Mouse (Mus musculus) frontal cortex, postnatal 36 days (tissue): ENCODE data around the gene Dnajc1.
A peak's percentile ranks its signal among the peaks of the same experiment; 100 is the strongest.

Source experiments
- DNase-seq, 2 experiments: peaks; one replicate each; pipeline ENCODE4 v3.0.0; 2022; ENCODE audit warnings: low spot score in 2 of 2

Dnajc1 gene

DNA sequence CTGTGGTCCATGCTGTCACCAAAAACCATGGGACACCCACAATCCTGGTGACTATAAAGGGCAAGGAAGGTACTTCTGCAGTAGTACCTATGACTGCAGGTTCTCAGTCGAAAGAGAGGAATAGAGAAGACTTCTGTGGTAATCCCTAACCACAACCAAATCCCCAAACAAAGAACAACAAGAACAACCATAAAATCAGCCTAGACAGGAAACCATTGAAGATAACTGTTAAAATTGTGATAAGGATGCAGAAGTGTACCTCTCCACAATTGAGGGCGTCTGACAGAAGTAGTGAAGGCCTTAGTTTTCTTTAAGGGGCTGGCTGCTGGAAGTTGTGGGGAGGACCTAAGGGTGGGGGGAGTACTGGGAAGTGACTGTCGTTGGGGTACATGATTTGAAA is 91.7 kb downstream of the Dnajc1 start:
- no peak for DNase-seq

DNA sequence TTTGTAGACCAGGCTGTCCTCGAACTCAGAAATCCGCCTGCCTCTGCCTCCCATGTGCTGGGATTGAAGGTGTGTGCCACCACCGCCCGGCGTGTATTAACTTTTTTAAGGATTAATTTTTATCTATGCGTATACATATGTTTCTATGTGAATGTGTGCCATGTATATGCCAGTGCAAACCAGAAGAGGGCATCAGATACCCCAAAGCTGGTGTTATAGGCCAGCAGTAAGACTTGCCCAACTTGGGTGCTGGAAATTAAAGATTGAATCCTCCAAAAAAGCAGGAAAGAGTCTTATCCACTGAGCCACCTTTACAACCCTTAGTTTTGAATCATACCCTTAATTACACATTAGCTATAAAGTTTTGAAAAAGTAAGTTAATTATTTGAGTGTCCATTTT is 107.5 kb downstream of the Dnajc1 start:
- DNase-seq = no peak

DNA sequence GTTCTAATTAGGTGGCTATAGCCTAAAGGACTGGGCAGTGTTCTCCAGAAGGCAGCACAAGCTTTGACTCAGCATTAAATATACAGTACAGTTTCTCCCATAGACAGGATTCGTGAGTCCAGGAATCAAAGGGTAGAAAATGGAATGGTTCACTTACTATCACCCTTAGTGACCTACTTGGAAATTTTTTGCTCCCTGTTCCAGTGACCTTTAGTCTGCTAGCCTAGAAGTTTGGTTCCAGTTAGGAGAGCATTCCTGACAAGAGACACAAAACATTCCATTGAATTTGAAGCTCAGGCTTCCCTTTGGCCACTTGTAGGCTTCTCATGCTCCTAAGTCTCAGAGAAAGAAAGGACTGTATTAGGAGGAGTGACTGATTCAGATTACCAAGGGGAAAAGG is 126.9 kb downstream of the Dnajc1 start:
- DNase-seq = no peak

DNA sequence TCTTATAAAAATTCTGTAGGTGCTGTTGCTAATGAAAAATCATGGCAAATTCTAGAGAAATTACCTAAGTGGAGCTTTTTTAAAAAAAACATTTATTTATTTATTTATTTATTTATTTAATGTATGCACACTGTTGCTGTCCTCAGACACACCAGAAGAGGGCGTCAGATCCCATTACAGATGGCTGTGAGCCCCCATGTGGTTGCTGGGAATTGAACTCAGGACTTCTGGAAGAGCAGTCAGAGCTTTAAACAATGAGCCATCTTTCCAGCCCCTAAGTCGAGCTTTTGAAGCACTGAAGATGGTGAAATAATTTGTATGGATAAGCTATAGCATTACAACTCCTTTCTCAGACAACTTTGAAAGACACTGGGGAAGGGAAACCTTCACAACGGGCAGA is 128.1 kb downstream of the Dnajc1 start:
- no peak for DNase-seq

GRCm38 (mm10) chr2:18262298-18262697 is 130.3 kb downstream of the Dnajc1 start:
- no peak for DNase-seq

- no peak for DNase-seq
Measured at GRCm38 (mm10) chr2:18249224-18249623, 143.4 kb downstream of the Dnajc1 start.

DNA sequence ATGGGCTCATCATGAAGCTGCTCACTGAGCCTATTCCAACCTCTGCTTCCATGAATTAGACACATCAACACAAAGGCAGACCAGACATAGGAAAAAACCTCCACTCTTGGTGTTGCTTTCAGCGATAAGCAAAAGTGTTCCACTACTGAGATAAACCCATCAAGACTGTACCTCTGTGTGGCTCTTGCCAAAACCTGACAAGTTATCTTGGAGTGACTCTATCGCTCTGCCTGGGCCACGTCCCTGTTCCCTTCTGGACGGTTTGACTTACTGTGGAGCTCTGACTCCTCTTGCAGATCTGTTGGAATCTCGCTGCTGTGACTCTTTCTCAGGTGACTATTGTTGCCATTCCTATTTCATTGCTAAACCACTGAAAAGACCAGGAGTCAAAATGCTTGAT is 157.1 kb downstream of the Dnajc1 start:
- no peak for DNase-seq

GRCm38 (mm10) chr2:18232883-18233567 is 159.6 kb downstream of the Dnajc1 start:
- no peak for DNase-seq

DNA sequence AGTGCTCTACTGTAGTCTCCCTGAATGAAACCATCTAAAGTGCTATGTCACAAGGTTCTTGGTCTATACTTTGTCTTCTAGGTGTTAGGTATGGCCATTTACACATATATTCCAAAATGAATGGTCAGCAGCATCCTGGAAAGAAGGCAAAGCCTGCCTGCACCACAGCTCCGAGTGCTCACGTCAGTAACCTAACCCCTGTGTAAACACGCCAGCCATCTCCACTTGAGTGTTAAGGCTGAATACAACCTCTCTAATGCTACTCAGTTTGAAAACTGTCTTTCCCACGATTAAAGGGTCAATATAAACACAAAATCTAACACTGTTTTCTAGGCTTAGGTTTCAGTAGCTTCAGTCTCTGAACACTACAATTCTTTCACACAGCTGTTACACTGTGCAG is 161.5 kb downstream of the Dnajc1 start:
- no peak for DNase-seq

DNA sequence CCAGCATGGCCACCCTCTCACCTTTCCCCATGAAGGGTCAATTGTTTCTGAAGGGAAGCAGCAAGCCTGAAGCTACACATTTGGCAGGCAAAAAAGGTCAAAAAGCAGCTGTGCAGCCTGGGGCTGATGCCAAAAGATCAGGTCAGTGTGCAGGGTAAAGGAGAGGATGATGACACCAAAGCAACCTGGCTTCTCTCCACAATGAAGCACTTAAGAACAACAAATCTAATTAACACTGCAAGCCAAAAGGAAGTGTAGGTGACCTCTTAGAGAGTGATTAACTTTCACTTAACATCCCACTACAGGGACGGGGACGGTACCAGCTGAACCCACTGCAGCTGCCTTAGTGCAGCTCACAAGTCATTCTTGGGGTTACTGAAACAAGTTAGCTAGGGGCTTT is 163.4 kb downstream of the Dnajc1 start:
- no peak for DNase-seq

DNA sequence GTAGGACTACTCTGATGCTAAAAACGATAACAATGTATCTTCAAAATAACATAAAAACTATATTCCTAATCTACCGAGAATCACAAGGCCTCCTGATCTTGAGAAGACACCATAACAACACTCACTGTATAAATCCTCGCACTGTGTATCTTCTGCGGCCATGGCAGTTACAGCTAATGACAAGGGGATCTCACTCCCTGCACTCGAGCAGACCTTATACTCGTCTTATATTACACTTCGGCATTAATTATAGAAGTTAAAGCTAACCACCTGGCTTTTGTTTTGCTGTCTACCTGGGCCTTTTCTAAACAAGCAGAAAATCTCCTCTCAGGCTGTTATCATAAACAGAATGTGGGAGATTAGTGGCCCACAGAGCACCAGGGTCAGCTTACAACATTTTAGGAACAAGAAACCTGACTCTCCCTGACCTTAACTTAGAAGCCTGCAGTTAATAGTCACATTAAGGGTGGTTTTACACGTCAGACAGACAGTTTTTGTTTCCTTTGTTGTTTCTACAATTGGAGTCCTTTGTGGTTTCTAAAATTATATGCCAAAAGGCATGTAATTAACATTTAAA is 164.1 kb downstream of the Dnajc1 start:
- no peak for DNase-seq

GRCm38 (mm10) chr2:18219569-18219968 is 173.1 kb downstream of the Dnajc1 start:
- DNase-seq = no peak

DNA sequence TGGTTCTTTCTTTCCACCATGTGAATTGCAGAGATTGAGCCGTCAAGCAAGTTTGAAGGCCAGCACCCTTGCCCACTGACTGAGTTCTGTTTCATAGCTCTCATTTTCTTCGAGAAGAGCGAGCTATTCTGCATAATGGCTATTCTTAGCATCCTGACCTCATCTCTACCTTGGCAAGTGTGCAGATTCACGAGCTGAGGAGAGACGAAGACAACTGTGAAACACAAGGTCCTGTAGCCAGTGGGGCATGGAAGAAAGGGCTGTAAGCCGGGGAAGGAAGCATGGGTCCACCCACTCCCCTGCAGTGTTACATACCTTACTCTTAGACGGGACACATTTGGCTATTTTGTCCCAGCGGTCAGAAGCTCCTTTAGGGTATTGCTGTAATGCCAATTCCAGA is 173.5 kb downstream of the Dnajc1 start:
- DNase-seq = no peak

DNA sequence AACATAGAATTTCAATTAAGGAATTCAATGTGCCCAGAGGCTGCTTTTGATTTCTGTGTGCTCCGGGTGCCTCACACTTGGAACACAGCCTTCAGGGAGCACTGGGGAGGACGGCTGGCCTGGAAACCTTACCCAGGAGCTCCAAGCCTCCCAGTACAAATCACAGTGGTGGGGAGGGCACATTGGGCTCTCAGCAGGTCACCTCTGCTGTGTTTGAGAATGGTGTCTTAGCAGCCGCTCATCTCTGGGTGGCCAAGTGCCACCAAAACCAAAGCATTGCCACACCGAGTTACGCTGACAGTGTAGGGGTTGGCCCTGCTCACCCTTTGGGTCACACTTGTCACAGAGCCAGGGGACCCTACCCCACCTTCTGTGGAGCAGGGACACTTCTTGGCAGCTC is 174.1 kb downstream of the Dnajc1 start:
- no peak for DNase-seq

GRCm38 (mm10) chr2:18217867-18218266 is 174.8 kb downstream of the Dnajc1 start:
- no peak for DNase-seq

- DNase-seq = no peak
Measured at GRCm38 (mm10) chr2:18214031-18214430, 178.6 kb downstream of the Dnajc1 start.

- DNase-seq = no peak
Measured at GRCm38 (mm10) chr2:18209948-18210347, 182.7 kb downstream of the Dnajc1 start.

GRCm38 (mm10) chr2:18209211-18209823 is 183.3 kb downstream of the Dnajc1 start:
- DNase-seq = no peak

DNA sequence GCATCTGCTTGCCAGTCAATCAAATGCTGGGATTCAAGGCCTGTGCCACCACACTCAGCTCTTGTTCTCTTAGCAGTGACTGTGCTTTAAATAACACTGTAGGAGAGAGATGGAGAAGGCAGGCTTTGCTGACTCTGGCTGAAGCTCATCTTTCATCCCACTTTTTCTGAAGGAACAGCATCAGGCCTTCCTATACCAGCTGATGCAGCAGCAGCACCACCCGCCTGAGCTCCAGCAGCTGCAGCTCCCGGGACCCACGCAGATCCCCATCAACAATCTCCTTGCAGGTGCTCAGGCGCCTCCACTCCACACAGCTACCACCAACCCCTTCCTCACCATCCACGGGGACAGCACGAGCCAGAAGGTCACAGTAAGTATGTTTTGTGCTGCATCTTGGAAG is 184.1 kb downstream of the Dnajc1 start:
- peak; percentile 73 to 74 for DNase-seq

DNA sequence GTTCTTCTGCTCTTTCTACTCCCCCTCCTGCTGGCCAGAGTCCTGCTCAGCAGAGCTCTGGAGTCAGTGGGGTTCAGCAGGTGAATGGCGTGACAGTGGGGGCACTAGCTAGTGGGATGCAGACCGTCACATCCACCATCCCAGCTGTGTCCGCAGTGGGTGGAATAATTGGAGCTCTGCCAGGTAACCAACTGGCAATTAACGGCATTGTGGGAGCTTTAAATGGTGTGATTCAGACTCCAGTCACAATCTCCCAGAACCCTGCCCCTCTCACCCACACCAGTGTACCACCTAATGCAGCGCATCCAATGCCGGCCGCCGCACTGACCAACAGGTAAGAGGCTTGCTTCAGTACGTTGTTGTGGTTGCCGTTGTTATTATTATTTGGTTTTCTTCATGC is 185.8 kb downstream of the Dnajc1 start:
- peak; percentile 37 to 51 for DNase-seq

- peak in 1 of 2 experiments; percentile 41 for DNase-seq
Measured at GRCm38 (mm10) chr2:18205118-18205517, 187.5 kb downstream of the Dnajc1 start.

- DNase-seq = no peak
Measured at GRCm38 (mm10) chr2:18202923-18203322, 189.7 kb downstream of the Dnajc1 start.

GRCm38 (mm10) chr2:18201820-18202462 is 190.7 kb downstream of the Dnajc1 start:
- DNase-seq = no peak
